Mouse (Mus musculus) heart, embryonic 12.5 days (tissue): ENCODE measurements around the gene Tmem131l. TPM values are rescaled to one million over a fixed set of nuclear protein-coding genes. Genes with fewer than 3 reads are reported as not detected.
A peak's percentile ranks its signal among the peaks of the same experiment; 100 is the strongest.

Experiments
- ATAC-seq: fragments of 200-750 bp; cut with Nextera tagmentation; 2 replicates; pipeline ENCODE4 v1.8.0; 2017; ENCODE audit warnings: moderate TSS enrichment, moderate library complexity; ENCODE audit not compliant: insufficient number of reproducible peaks, low FRiP score
- H3K27ac ChIP-seq: fragments of 300-500 bp; sonication (generic); 2 replicates; pipeline ENCODE4 v1.5.1; 2016; ENCODE audit warnings: mild to moderate bottlenecking, moderate library complexity; ENCODE audit not compliant: poor library complexity, severe bottlenecking
- H3K27me3 ChIP-seq: fragments of 300-500 bp; sonication (generic); replicated peaks from 2 replicates; pipeline ENCODE4 v1.6.1; 2016; ENCODE audit warnings: mild to moderate bottlenecking, moderate library complexity
- H3K36me3 ChIP-seq: fragments of 300-500 bp; sonication (generic); 2 replicates; pipeline ENCODE4 v1.6.1; 2016; ENCODE audit warnings: mild to moderate bottlenecking, moderate library complexity
- H3K4me1 ChIP-seq: fragments of 300-500 bp; sonication (generic); replicated peaks from 2 replicates; pipeline ENCODE4 v1.6.1; 2016; ENCODE audit warnings: mild to moderate bottlenecking
- H3K4me2 ChIP-seq: fragments of 300-500 bp; sonication (generic); 2 replicates; pipeline ENCODE4 v1.6.1; 2016; ENCODE audit warnings: mild to moderate bottlenecking, moderate library complexity
- H3K4me3 ChIP-seq: fragments of 300-500 bp; sonication (generic); 2 replicates; pipeline ENCODE4 v1.5.1; 2016; ENCODE audit warnings: mild to moderate bottlenecking
- H3K9ac ChIP-seq: fragments of 300-500 bp; sonication (generic); 2 replicates; pipeline ENCODE4 v1.6.1; 2016; ENCODE audit warnings: mild to moderate bottlenecking, moderate library complexity
- H3K9me3 ChIP-seq: fragments of 300-500 bp; sonication (generic); replicated peaks from 2 replicates; pipeline ENCODE4 v1.6.1; 2016; ENCODE audit warnings: mild to moderate bottlenecking, moderate library complexity
- WGBS: fragments of 180-500 bp; shearing (Covaris S2); methylation state at CpG from one replicate; pipeline ENCODE4 v1.1.7; 2016; 5-methylcytosine and 5-hydroxymethylcytosine counted together
- polyA plus RNA-seq: library from polyadenylated mRNA; unstranded; fragments of >200 nt; fragmentation: Nextera tagmentation; extraction: Ambion mirVana; gene quantifications from 2 replicates; pipeline ENCODE4 v1.2.1, GENCODE M21; 2016

Tmem131l gene
- polyA plus RNA-seq = 26.9 and 27.4 TPM in 2 replicates

- H3K27me3 ChIP-seq = no peaks in the 10 kb centered on the region
- no peaks in the 10 kb centered on the region for H3K36me3 ChIP-seq
- peaks cover 9% of the 10 kb centered on the region for H3K4me1 ChIP-seq
- peak within 1 kb of the TSS; percentile 91 for H3K9ac ChIP-seq
- H3K4me2 ChIP-seq = peak within 1 kb of the TSS; percentile 88
- H3K9me3 ChIP-seq = no peaks in the 10 kb centered on the region
- peak within 1 kb of the TSS; percentile 82 for H3K4me3 ChIP-seq
- under 1% methylated on average over 81 of the region's 100 CpGs for WGBS
- H3K27ac ChIP-seq = peak within 1 kb of the TSS; percentile 87
- peak; percentile 96 for ATAC-seq
These were observed at the start of gene Tmem131l for GRCm38 (mm10) chr3:84039646-84040475. Gene Tmem131l, minus strand, starts transcription at chr3:84040175.

- H3K4me2 ChIP-seq = no peak overlapping the region
- no peak overlapping the region for H3K27ac ChIP-seq
- H3K9me3 ChIP-seq = peaks cover 3% of the 10 kb centered on the region
- WGBS = 75% methylated on average over 2 of the region's 2 CpGs
- no peak overlapping the region for H3K4me3 ChIP-seq
- no peaks in the 10 kb centered on the region; the same call in 1 of the 2 replicates for H3K36me3 ChIP-seq
- no peaks in the 10 kb centered on the region for H3K27me3 ChIP-seq
- H3K9ac ChIP-seq = no peak overlapping the region
- peaks cover 7% of the 10 kb centered on the region; the same call in 1 of the 2 replicates for H3K4me1 ChIP-seq
- ATAC-seq = no peak
These were observed 46.9 kb upstream of the Tmem131l start for GRCm38 (mm10) chr3:84086921-84087320.

DNA sequence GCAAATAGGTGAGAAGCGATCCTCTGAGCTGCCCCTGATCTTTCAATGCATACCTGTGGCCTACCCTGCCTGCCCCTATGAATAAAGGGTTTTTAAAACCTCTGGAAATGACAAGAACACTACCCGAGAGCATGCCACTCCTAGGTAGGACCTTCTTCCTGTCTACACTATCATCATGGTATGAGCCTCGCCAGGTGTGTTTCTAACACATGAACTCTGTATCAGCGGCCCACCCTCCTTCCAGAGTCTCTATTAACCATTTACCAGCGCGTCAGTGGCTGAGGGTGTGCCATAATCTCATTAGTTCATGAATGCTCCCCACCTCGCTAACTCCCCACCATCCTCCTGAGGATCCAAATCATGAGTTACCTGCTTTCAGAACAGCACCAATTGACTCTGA is 46.4 kb upstream of the Tmem131l start:
- no peak for ATAC-seq
- Histone ChIP-seq H3K36me3 (no peaks in the 10 kb centered on the region; the same call in 1 of the 2 replicates), H3K9ac (no peak overlapping the region), H3K4me1 (peaks cover 7% of the 10 kb centered on the region; the same call in 1 of the 2 replicates), H3K4me3 (no peak overlapping the region), H3K4me2 (no peak overlapping the region), H3K27me3 (no peaks in the 10 kb centered on the region), H3K27ac (no peak overlapping the region), H3K9me3 (peaks cover 5% of the 10 kb centered on the region)
- WGBS = 87% methylated on average over 7 of the region's 7 CpGs

GRCm38 (mm10) chr3:84085429-84085828 is 45.5 kb upstream of the Tmem131l start:
- Histone ChIP-seq H3K9me3 (peaks cover 5% of the 10 kb centered on the region), H3K27me3 (no peaks in the 10 kb centered on the region), H3K4me3 (no peak overlapping the region), H3K4me2 (no peak overlapping the region), H3K36me3 (no peaks in the 10 kb centered on the region; the same call in 1 of the 2 replicates), H3K4me1 (peaks cover 7% of the 10 kb centered on the region; the same call in 1 of the 2 replicates), H3K27ac (no peak overlapping the region), H3K9ac (no peak overlapping the region)
- WGBS = 22% methylated on average over 9 of the region's 9 CpGs
- no peak for ATAC-seq

- Histone ChIP-seq H3K9ac (no peak overlapping the region), H3K4me3 (no peak overlapping the region), H3K27ac (no peak overlapping the region), H3K27me3 (no peaks in the 10 kb centered on the region), H3K4me2 (no peak overlapping the region), H3K36me3 (no peaks in the 10 kb centered on the region; the same call in 1 of the 2 replicates), H3K9me3 (peaks cover 5% of the 10 kb centered on the region), H3K4me1 (peaks cover 7% of the 10 kb centered on the region; the same call in 1 of the 2 replicates)
- no peak for ATAC-seq
- 83% methylated on average over 4 of the region's 4 CpGs for WGBS
These were observed 41.3 kb upstream of the Tmem131l start for GRCm38 (mm10) chr3:84081208-84081722.

GRCm38 (mm10) chr3:84080074-84080473 is 40.1 kb upstream of the Tmem131l start:
- ATAC-seq = no peak
- 75% methylated on average over 7 of the region's 7 CpGs for WGBS
- Histone ChIP-seq H3K36me3 (no peaks in the 10 kb centered on the region; the same call in 1 of the 2 replicates), H3K27me3 (no peaks in the 10 kb centered on the region), H3K9me3 (peaks cover 5% of the 10 kb centered on the region), H3K4me3 (no peak overlapping the region), H3K4me1 (peaks cover 4% of the 10 kb centered on the region; the same call in 1 of the 2 replicates), H3K9ac (no peak overlapping the region), H3K4me2 (no peak overlapping the region), H3K27ac (no peak overlapping the region)

DNA sequence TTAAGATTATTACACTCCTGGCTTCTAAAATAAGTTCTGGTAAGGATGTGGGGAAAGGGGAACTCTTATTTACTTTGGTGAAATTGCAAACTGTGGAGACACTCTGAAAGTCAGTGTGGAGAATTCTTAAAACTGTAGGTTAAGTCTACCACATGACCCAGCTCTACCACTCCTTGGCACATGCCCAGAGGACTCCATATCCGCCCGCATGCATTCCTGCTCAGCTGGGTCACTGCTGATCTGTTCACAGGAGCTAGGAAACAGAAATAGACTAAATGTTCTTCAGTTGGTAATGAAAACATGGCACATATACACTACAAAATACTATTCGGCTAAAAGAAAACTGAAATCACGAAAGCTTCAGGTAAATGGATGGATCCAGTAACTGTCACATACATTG is 37.5 kb upstream of the Tmem131l start:
- WGBS = 72% methylated on average over 4 of the region's 4 CpGs
- H3K4me2 ChIP-seq = no peak overlapping the region
- no peak for ATAC-seq

DNA sequence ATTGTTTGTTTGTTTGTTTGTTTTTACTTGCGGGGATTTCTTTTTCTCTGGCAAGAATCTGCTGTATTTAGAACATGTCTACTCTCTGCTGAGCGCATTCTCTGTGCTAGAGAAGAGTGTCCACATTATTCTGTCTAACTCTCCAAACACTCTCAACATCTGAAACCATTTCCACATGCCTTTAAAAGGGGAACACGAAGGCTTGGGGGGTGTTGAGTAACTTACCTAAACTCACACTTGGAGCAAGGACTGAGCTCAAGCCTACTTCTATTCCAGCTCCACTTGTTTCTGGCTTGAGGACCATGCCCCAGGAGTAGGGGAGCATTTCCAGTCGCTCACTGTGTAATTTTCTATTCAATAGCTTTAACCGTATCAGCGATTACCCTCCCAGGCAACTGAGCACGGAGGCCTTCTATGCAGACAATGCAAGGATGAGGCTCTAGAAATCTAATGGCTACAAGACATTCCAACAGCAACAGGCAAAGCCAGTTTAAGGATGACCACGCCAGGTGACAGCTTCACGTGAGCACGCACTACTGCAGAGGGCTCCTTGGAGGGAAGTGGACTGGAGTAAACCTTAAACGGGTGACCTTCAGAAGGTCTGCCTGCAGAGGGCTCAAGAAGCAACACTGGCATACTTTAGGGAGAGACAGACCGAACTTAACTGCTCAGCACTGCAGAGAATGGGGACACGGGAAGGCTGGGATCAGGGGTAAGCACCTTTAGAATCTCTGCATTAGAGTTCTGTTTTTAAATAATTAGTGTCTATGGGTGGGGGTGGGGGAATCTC is 36.8 kb upstream of the Tmem131l start:
- H3K27ac ChIP-seq = no peak overlapping the region

More for the DNA sequence above, 37.5 kb upstream of the Tmem131l start:
- Histone ChIP-seq H3K4me3 (no peak overlapping the region), H3K9ac (no peak overlapping the region), H3K4me1 (no peaks in the 10 kb centered on the region), H3K27me3 (no peaks in the 10 kb centered on the region), H3K36me3 (no peaks in the 10 kb centered on the region; the same call in 1 of the 2 replicates), H3K9me3 (peaks cover 5% of the 10 kb centered on the region), H3K27ac (no peak overlapping the region)

GRCm38 (mm10) chr3:84075516-84075915 is 35.5 kb upstream of the Tmem131l start:
- Histone ChIP-seq H3K36me3 (no peaks in the 10 kb centered on the region), H3K9me3 (no peaks in the 10 kb centered on the region), H3K27me3 (no peaks in the 10 kb centered on the region), H3K4me2 (no peak overlapping the region), H3K4me1 (no peaks in the 10 kb centered on the region), H3K27ac (no peak overlapping the region), H3K9ac (no peak overlapping the region), H3K4me3 (no peak overlapping the region)
- 77% methylated on average over 4 of the region's 4 CpGs for WGBS
- no peak for ATAC-seq

More for the DNA sequence above, 36.8 kb upstream of the Tmem131l start:
- H3K4me1 ChIP-seq = no peaks in the 10 kb centered on the region
- H3K4me2 ChIP-seq = no peak overlapping the region
- no peak overlapping the region for H3K9ac ChIP-seq
- H3K4me3 ChIP-seq = no peak overlapping the region
- H3K9me3 ChIP-seq = no peaks in the 10 kb centered on the region
- no peak for ATAC-seq
- 76% methylated on average over 13 of the region's 13 CpGs for WGBS
- H3K36me3 ChIP-seq = no peaks in the 10 kb centered on the region
- no peaks in the 10 kb centered on the region for H3K27me3 ChIP-seq

DNA sequence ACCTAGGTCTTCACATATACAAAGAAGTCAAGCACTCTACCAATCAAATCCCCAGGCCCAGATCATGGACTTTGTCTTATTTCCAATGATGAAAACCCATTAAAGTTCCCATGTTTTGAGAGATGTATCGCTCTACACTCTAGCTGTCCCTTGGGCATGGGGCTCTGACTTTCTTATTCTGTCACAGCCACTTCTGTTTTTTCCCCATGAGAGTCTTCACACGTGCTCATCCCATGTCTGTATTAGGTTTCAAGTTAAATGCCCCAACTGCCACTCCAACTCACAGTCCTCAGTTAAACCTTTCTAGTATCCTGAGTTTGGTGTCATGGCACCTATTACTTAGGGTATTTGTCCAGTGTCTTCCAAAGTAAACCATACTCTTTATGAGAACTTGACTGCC is 34.8 kb upstream of the Tmem131l start:
- no peak overlapping the region for H3K4me3 ChIP-seq
- H3K36me3 ChIP-seq = no peaks in the 10 kb centered on the region
- H3K27ac ChIP-seq = no peak overlapping the region
- WGBS = 79% methylated on average over 2 of the region's 2 CpGs
- no peaks in the 10 kb centered on the region for H3K27me3 ChIP-seq
- ATAC-seq = no peak
- H3K4me1 ChIP-seq = no peaks in the 10 kb centered on the region
- no peak overlapping the region for H3K9ac ChIP-seq
- H3K4me2 ChIP-seq = no peak overlapping the region
- H3K9me3 ChIP-seq = no peaks in the 10 kb centered on the region

DNA sequence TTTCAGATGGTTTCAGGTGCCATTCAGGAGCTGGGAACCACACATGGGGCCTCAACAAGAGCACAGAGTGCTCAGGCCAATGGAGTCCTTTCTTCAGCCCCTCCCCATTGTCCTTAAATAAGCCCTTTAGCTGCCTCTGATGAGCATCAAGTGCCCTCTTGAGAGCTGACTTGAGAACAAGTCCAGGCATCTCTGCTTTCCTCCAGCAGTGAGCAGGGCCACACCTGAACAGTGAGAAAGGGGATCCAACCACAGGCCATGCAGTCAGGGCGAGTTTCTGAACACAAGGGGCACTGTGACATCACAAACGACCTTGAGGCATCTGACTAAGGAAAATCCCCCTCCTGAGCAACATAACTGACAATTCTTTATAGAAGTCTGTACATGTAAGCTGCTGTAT is 31.7 kb upstream of the Tmem131l start:
- Histone ChIP-seq H3K36me3 (no peaks in the 10 kb centered on the region), H3K4me3 (no peak overlapping the region), H3K9ac (no peak overlapping the region), H3K27me3 (0 out of 2 replicates have a peak, but pooled peaks cover 2% of the 10 kb centered on the region), H3K9me3 (no peaks in the 10 kb centered on the region), H3K27ac (no peak overlapping the region), H3K4me2 (no peak overlapping the region), H3K4me1 (no peaks in the 10 kb centered on the region)
- 15% methylated on average over 2 of the region's 2 CpGs for WGBS
- no peak for ATAC-seq
